Mouse (Mus musculus) limb, embryonic 15.5 days (tissue): ENCODE measurements around the gene Lrmda. TPM values are rescaled to one million over a fixed set of nuclear protein-coding genes. Genes with fewer than 3 reads are reported as not detected.

Source experiments
- ATAC-seq: fragments of 200-750 bp; cut with Nextera tagmentation; 2 replicates; pipeline ENCODE4 v1.8.0; 2017; ENCODE audit warnings: low read depth, moderate TSS enrichment; ENCODE audit not compliant: insufficient number of reproducible peaks, low FRiP score, low TSS enrichment
- H3K27ac ChIP-seq: fragments of 300-500 bp; sonication (generic); 2 replicates; pipeline ENCODE4 v1.5.1; 2015; ENCODE audit warnings: moderate library complexity, mild to moderate bottlenecking, inconsistent platforms
- H3K27me3 ChIP-seq: fragments of 300-500 bp; sonication (generic); 2 replicates; pipeline ENCODE4 v1.6.1; 2015; ENCODE audit warnings: inconsistent platforms
- H3K36me3 ChIP-seq: fragments of 300-500 bp; sonication (generic); 2 replicates; pipeline ENCODE4 v1.6.1; 2015; ENCODE audit warnings: inconsistent platforms
- H3K4me1 ChIP-seq: fragments of 300-500 bp; sonication (generic); 2 replicates; pipeline ENCODE4 v1.6.1; 2015; ENCODE audit warnings: inconsistent platforms
- H3K4me2 ChIP-seq: fragments of 300-500 bp; sonication (generic); 2 replicates; pipeline ENCODE4 v1.6.1; 2015; ENCODE audit warnings: mild to moderate bottlenecking, inconsistent platforms
- H3K4me3 ChIP-seq: fragments of 300-500 bp; sonication (generic); 2 replicates; pipeline ENCODE4 v1.5.1; 2015; ENCODE audit warnings: mild to moderate bottlenecking, inconsistent platforms
- H3K9ac ChIP-seq: fragments of 300-500 bp; sonication (generic); 2 replicates; pipeline ENCODE4 v1.6.1; 2015; ENCODE audit warnings: inconsistent platforms
- H3K9me3 ChIP-seq: fragments of 300-500 bp; sonication (generic); 2 replicates; pipeline ENCODE4 v1.6.1; 2016; ENCODE audit warnings: inconsistent platforms
- WGBS: fragments of 180-500 bp; shearing (Covaris S2); methylation state at CpG from one replicate; pipeline ENCODE4 v1.1.7; 2015; 5-methylcytosine and 5-hydroxymethylcytosine counted together
- polyA plus RNA-seq: library from polyadenylated mRNA; unstranded; fragments of >200 nt; fragmentation: Nextera tagmentation; extraction: Ambion mirVana; gene quantifications from 2 replicates; pipeline ENCODE4 v1.2.1, GENCODE M21; 2015

Lrmda gene
- polyA plus RNA-seq, 1 experiment from 2014 or later: 0.17 TPM

- no peaks in the 10 kb centered on the region for H3K9me3 ChIP-seq
- no peaks in the 10 kb centered on the region for H3K27me3 ChIP-seq
- H3K9ac ChIP-seq: no peak overlapping the region
- no peak for ATAC-seq
- H3K4me2 ChIP-seq: no peak overlapping the region
- H3K27ac ChIP-seq: no peak overlapping the region
- no peaks in the 10 kb centered on the region for H3K4me1 ChIP-seq
- no peak overlapping the region for H3K4me3 ChIP-seq
- WGBS: 45% methylated on average over 5 of the region's 5 CpGs
- H3K36me3 ChIP-seq: no peaks in the 10 kb centered on the region
Measured at GRCm38 (mm10) chr14:22514362-22515084, 495.0 kb downstream of the Lrmda start.

- H3K9me3 ChIP-seq: no peaks in the 10 kb centered on the region
- H3K27ac ChIP-seq: no peak overlapping the region
- ATAC-seq: no peak
- WGBS: 35% methylated on average over 3 of the region's 3 CpGs
- H3K27me3 ChIP-seq: no peaks in the 10 kb centered on the region
- H3K36me3 ChIP-seq: no peaks in the 10 kb centered on the region
- no peak overlapping the region for H3K4me2 ChIP-seq
- H3K4me3 ChIP-seq: no peak overlapping the region
- H3K9ac ChIP-seq: no peak overlapping the region
- H3K4me1 ChIP-seq: no peaks in the 10 kb centered on the region
Measured at GRCm38 (mm10) chr14:22530706-22531105, 511.2 kb downstream of the Lrmda start.

GRCm38 (mm10) chr14:22533501-22533900 is 514.0 kb downstream of the Lrmda start:
- H3K36me3 ChIP-seq: no peaks in the 10 kb centered on the region
- no peaks in the 10 kb centered on the region for H3K4me1 ChIP-seq
- H3K4me3 ChIP-seq: no peak overlapping the region
- no peak overlapping the region for H3K9ac ChIP-seq
- ATAC-seq: no peak
- H3K27ac ChIP-seq: no peak overlapping the region
- WGBS: 67% methylated on average over 3 of the region's 3 CpGs
- no peak overlapping the region for H3K4me2 ChIP-seq
- no peaks in the 10 kb centered on the region for H3K27me3 ChIP-seq
- no peaks in the 10 kb centered on the region for H3K9me3 ChIP-seq

GRCm38 (mm10) chr14:22545887-22546675 is 526.6 kb downstream of the Lrmda start:
- H3K4me1 ChIP-seq: no peaks in the 10 kb centered on the region
- ATAC-seq: no peak
- no peak overlapping the region for H3K4me3 ChIP-seq
- no peak overlapping the region for H3K9ac ChIP-seq
- no peaks in the 10 kb centered on the region for H3K27me3 ChIP-seq
- WGBS: 58% methylated on average over 8 of the region's 8 CpGs
- no peak overlapping the region for H3K4me2 ChIP-seq
- H3K9me3 ChIP-seq: no peaks in the 10 kb centered on the region
- H3K36me3 ChIP-seq: no peaks in the 10 kb centered on the region
- no peak overlapping the region for H3K27ac ChIP-seq

GRCm38 (mm10) chr14:22546676-22546984 is 527.1 kb downstream of the Lrmda start:
- H3K4me2 ChIP-seq: no peak overlapping the region
- 81% methylated on average over 4 of the region's 4 CpGs for WGBS
- no peak overlapping the region for H3K4me3 ChIP-seq
- no peaks in the 10 kb centered on the region for H3K36me3 ChIP-seq
- no peak for ATAC-seq
- no peaks in the 10 kb centered on the region for H3K9me3 ChIP-seq
- no peak overlapping the region for H3K27ac ChIP-seq
- H3K9ac ChIP-seq: no peak overlapping the region
- no peaks in the 10 kb centered on the region for H3K27me3 ChIP-seq
- H3K4me1 ChIP-seq: no peaks in the 10 kb centered on the region

GRCm38 (mm10) chr14:22548286-22548685 is 528.8 kb downstream of the Lrmda start:
- Histone ChIP-seq H3K9ac (no peak overlapping the region), H3K4me3 (no peak overlapping the region)
- 56% methylated on average over 2 of the region's 2 CpGs for WGBS

GRCm38 (mm10) chr14:22549166-22549565 is 529.7 kb downstream of the Lrmda start:
- no peak overlapping the region for H3K4me3 ChIP-seq
- H3K9ac ChIP-seq: no peak overlapping the region
- H3K36me3 ChIP-seq: no peaks in the 10 kb centered on the region
- no peaks in the 10 kb centered on the region for H3K27me3 ChIP-seq
- no peak for ATAC-seq
- no peaks in the 10 kb centered on the region for H3K4me1 ChIP-seq
- WGBS: 69% methylated on average over 2 of the region's 2 CpGs
- H3K27ac ChIP-seq: no peak overlapping the region
- no peaks in the 10 kb centered on the region for H3K9me3 ChIP-seq
- no peak overlapping the region for H3K4me2 ChIP-seq

More at GRCm38 (mm10) chr14:22548286-22548685, 528.8 kb downstream of the Lrmda start:
- Histone ChIP-seq H3K4me2 (no peak overlapping the region), H3K36me3 (no peaks in the 10 kb centered on the region), H3K27me3 (no peaks in the 10 kb centered on the region), H3K4me1 (no peaks in the 10 kb centered on the region), H3K27ac (no peak overlapping the region), H3K9me3 (no peaks in the 10 kb centered on the region)
- ATAC-seq: no peak

GRCm38 (mm10) chr14:22552358-22552757 is 532.8 kb downstream of the Lrmda start:
- no peak overlapping the region for H3K4me2 ChIP-seq
- 78% methylated on average over 4 of the region's 4 CpGs for WGBS
- H3K4me3 ChIP-seq: no peak overlapping the region
- H3K4me1 ChIP-seq: no peaks in the 10 kb centered on the region
- no peak overlapping the region for H3K27ac ChIP-seq
- H3K9ac ChIP-seq: no peak overlapping the region
- H3K9me3 ChIP-seq: no peaks in the 10 kb centered on the region
- H3K36me3 ChIP-seq: no peaks in the 10 kb centered on the region
- H3K27me3 ChIP-seq: no peaks in the 10 kb centered on the region
- ATAC-seq: no peak

- 30% methylated on average over 3 of the region's 3 CpGs for WGBS
- Histone ChIP-seq H3K27me3 (no peaks in the 10 kb centered on the region), H3K27ac (no peak overlapping the region), H3K4me3 (no peak overlapping the region), H3K9me3 (no peaks in the 10 kb centered on the region), H3K4me1 (no peaks in the 10 kb centered on the region), H3K36me3 (no peaks in the 10 kb centered on the region), H3K4me2 (no peak overlapping the region), H3K9ac (no peak overlapping the region)
- no peak for ATAC-seq
Measured at GRCm38 (mm10) chr14:22552841-22553240, 533.3 kb downstream of the Lrmda start.

- WGBS: 93% methylated on average over 3 of the region's 3 CpGs
- H3K27me3 ChIP-seq: no peaks in the 10 kb centered on the region
- no peak overlapping the region for H3K4me2 ChIP-seq
- no peak for ATAC-seq
- H3K27ac ChIP-seq: no peak overlapping the region
- H3K9ac ChIP-seq: no peak overlapping the region
- H3K36me3 ChIP-seq: no peaks in the 10 kb centered on the region
- no peak overlapping the region for H3K4me3 ChIP-seq
- no peaks in the 10 kb centered on the region for H3K9me3 ChIP-seq
- H3K4me1 ChIP-seq: no peaks in the 10 kb centered on the region
Measured at GRCm38 (mm10) chr14:22553717-22554116, 534.2 kb downstream of the Lrmda start.

GRCm38 (mm10) chr14:22572486-22572885 is 553.0 kb downstream of the Lrmda start:
- Histone ChIP-seq H3K4me1 (peaks cover 16% of the 10 kb centered on the region), H3K4me3 (no peak overlapping the region), H3K27me3 (0 out of 2 replicates have a peak, but pooled peaks cover 6% of the 10 kb centered on the region), H3K27ac (no peak overlapping the region), H3K9ac (no peak overlapping the region), H3K4me2 (no peak overlapping the region), H3K36me3 (no peaks in the 10 kb centered on the region), H3K9me3 (no peaks in the 10 kb centered on the region)
- 69% methylated on average over 5 of the region's 5 CpGs for WGBS
- ATAC-seq: no peak

GRCm38 (mm10) chr14:22573585-22573984 is 554.1 kb downstream of the Lrmda start:
- H3K4me1 ChIP-seq: peaks cover 22% of the 10 kb centered on the region
- H3K4me3 ChIP-seq: no peak overlapping the region
- WGBS: 62% methylated on average over 7 of the region's 7 CpGs
- 0 out of 2 replicates have a peak, but pooled peaks cover 6% of the 10 kb centered on the region for H3K27me3 ChIP-seq
- no peak overlapping the region for H3K4me2 ChIP-seq
- no peaks in the 10 kb centered on the region for H3K9me3 ChIP-seq
- no peak overlapping the region for H3K27ac ChIP-seq
- ATAC-seq: no peak
- no peak overlapping the region for H3K9ac ChIP-seq
- no peaks in the 10 kb centered on the region for H3K36me3 ChIP-seq
